Mouse (Mus musculus): ENCODE measurements around the gene D630045J12Rik.

Gene D630045J12Rik

DNA sequence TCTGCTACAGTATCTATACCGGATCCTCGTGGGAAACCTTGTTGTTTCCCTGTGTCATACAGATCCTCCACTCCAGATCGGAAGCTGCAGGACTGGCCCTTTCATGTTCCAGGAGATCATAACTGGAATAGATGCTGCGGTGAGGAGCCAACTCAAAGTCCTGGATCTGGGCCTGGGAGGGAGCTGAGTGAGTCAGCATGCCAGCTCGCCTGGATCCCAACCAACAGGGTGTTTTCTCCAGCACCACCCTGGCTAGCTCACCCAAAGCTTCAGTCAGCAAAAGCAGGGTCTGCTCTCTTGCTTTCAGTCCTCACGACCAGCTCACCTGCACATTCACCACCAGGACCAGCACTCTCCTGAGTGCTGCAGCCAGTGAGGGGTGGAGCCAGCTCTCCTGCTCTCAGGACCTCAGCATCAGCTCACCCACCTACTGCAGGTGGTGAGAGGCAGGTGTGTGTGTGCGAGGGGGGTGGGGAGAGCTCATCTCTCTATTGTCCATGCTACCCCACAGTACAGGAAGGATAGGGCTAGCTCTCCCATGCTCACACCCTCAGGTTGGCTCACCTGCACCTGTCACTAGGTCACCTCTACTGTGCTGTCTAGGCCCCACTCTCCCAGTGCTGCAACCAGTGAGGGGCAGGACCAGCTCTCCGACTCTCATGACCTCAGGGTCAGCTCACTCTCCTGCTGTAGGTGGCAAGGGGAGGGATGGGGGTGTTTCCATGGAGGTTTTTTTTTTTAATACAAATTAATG lies 118.8 kb downstream of the D630045J12Rik start:
- DNase-seq (ENCODE audit: low spot score in 2 of 2): peak in 1 of 2 experiments; percentile 41

DNA sequence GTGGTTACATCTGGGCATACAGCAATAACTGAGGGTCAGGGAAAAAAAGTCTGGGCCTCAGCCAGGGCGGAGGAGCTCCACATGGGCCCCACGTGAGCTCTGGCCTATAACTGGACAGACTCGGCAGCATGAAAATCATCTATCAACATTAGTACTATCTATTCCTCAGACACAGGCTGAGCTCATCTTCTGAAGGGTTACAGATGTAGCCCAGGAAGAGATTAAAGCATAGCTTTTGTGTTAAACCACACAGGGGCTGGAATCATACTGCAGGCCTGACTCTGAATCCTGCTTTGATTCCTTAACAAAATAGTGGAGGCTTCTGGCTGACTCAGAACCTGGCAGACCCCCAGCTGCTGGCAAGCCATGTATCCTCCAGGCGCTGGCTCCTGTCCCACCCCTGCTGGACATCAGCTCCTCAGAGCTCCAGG lies 122.0 kb downstream of the D630045J12Rik start:
- no peak for DNase-seq (ENCODE audit: low spot score in 2 of 2)

DNA sequence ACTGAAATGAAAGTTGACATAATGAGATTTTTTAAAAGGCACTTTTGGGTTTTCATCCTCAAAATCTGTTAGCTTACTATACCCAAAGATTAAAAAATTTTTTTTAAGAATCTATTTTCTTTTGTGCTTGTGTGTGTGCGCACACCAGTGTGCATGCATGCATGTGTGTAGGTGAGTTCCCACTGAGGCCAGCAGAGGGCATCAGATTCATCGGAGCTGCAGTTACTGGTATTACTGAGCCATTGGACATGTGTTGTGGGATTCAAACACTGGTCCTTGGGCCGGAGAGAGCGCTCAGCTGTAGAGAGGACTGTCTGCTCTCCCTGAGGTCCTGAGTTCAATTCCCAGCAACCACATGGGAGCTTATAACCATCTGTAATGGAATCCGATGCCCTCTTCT lies 123.9 kb downstream of the D630045J12Rik start:
- no peak for DNase-seq (ENCODE audit: low spot score in 2 of 2)

DNA sequence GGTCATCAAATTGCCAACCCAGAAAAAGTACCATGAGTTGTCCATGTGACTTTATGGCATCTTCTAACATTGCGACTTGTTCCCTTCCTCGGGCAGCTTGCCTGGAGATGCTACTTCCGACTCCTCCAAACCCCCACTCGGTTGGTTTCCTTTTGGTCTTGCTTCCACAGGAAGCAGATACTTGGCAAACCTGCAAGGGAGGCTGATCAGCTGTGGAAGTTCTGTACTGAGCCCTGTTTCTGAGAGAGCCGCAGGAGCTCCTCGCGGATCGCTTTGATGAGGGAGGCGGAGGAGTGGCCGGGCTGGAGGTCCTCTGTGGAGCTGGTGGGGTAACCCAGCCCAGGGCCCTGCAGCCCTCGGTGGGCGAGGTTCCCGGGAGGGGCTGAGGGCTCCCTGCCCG lies 125.7 kb downstream of the D630045J12Rik start:
- no peak for DNase-seq (ENCODE audit: low spot score in 2 of 2)

DNA sequence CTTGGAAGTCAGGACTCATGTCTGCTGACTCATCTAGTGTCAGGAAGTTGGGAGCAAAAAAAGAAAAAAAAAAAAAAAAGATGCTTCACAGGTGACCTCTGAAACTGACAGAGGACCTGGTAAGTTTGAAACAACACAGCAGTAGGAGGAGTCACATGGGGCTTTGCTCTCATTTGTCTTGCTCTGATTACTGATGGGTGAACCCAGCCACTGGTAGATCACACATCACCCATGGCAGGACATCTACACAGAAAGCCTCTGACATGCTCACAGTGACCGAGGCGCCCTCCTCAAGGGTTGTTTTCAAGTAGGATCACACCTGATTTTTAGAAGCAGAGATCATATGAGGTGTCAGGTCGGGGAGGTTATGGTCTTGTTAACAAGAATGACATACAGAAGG lies 128.3 kb downstream of the D630045J12Rik start:
- DNase-seq (ENCODE audit: low spot score in 2 of 2): no peak

DNA sequence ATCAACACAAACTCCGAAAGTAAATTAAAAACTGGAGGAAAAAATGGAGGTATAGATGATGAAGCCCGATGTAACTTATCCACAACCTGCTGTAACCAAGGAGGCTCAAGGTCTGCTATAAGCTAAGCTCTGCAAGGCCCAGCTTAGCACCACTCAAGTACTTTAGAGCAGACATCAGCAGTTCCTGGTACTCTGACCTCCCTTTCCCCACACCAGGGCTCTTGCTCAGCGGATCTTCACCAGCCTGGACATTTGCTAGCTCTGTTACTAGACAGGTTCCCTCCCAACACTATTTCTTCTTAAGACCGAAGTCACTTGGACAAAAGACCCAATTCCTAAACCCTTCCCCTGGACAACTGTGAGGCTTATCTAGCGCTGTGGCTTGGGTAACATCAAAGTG lies 128.9 kb downstream of the D630045J12Rik start:
- no peak for DNase-seq (ENCODE audit: low spot score in 2 of 2)

DNA sequence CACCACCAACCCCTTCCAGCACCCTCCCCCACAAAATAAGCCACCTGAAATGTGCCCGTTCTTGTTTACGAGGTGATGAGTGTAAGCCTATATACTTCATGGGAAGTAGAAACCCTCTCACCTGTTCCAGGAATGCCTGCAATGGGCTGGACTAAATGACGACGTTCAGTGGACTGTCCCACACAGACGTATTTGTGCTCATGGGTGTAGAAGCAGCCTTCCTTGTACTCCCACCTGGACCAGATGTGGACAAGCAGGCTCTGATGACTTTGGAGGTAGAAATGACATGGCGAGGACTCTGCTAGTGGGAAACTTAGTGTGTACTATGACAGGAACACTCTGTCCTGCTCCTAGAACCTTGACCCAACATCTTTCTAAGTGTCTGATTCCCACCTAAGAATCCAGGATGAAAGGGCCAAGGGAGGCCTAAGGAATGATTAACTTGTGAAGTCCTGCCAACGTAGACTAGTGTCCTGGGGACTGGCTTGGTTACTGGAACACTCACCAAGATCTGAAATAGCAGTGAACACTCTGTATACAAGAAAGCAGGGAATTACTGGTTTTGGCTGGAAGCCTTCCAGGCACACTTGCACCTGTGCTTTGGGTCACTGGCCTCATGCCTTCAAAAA lies 129.5 kb downstream of the D630045J12Rik start, which contains the start of gene Atp6v0a4:
Gene Atp6v0a4, minus strand, starts transcription at position 380 of the 629 bp plus-strand sequence.
- no peak for DNase-seq (ENCODE audit: low spot score in 2 of 2)

DNA sequence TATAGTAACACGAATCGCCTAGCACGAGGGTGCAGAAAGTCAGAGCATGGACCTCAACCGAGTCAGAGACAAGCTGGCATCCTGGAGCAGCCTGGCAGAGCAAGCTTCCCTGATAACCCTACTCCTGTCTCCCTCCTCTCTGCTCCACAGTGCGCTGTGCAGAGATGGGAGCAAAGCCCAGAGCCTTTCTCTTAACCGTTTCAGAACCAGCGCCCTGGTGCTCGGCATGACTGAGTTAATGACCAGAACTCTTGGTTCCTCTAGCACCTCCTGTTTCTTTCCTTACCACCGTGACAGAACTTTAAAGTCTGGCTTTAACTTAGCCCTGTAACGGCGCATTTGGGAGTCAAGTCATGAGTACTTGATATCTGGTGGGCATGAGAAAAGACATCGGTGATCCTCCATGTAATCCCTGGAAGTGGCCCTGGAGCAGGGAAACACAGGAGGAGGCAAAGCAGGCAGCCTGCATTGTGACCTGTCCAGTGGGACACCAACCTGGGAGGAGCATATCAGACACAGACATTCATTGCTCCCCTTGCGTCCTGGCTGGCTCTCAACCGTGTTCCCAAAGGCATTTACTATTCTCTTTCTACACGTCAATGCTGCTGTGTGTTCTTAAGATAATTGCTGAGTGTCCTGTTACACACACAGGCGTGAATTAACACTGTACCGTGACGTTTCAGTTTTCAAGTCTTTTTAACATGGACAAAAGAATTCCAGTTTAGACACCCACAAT lies 130.2 kb downstream of the D630045J12Rik start:
- DNase-seq (ENCODE audit: low spot score in 2 of 2): no peak

DNA sequence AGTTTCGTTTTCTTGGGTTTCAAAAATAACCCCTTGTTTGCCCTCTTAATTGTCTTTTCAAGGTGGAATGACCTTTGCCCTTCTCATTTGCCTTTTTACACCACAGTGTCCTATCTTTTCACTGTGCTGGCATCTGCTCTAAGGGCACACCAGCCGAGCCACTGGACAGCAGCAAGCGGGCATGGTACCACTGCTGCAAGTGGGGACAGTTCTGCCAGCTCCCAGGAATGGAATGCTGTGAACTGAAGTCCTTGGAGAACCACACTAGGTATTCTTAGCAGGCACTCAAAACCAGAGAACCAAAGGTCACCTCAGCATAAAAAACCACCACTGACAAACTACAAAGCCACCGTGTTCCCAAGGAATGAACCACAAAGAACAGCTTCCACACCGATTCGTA lies 131.0 kb downstream of the D630045J12Rik start:
- no peak for DNase-seq (ENCODE audit: low spot score in 2 of 2)

DNA sequence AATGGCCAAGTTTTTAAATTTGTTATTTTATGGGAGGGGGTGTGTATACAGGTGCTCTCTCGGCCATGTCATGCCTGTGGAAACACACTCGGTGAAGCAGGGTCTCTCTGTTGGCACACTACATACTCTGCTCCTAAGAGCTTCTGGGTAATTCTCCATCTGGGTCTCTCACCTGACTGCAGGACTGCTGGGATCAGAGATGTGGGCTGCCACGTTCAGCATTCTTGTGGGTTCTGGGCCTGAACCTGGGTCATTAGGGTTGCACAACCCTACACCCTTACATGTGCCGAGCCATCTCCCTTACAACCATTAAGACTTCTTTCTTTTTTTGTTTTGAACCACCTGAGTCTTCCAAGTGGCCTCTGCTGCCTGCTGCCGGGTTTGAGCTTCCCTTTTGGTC lies 132.0 kb downstream of the D630045J12Rik start:
- DNase-seq (ENCODE audit: low spot score in 2 of 2): no peak

DNA sequence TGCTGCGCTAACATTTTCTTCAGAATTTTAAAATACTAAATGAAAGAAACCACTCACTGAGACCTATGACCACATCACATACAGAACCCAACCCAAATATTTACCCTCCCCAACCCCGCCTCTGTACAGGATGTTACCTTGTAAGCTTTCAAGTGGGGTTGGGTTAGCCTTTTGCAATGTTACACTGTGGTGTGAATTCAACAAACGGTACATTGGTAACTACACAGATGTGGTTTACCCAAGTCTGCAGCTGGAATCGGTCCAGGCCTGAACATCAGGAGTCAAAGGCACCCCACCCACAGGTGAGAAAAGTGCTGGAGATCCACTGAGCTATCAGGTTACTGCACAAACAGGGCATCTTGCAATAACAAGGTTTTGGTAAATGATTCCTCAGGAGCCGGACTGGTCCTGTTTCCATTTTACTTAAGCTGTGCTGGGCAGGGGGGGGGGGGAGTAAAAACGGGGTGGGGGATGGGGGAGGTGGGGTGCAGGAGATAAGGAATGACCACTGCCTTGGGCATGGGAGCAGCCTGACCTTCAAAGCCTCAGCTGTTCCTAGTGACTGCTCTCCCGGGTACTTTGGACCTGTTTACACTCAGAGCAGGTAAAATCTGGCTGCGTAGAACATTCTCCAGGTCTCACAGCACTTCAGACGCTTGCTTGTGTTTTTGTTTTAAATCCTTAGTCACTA lies 133.0 kb downstream of the D630045J12Rik start:
- no peak for DNase-seq (ENCODE audit: low spot score in 2 of 2)

DNA sequence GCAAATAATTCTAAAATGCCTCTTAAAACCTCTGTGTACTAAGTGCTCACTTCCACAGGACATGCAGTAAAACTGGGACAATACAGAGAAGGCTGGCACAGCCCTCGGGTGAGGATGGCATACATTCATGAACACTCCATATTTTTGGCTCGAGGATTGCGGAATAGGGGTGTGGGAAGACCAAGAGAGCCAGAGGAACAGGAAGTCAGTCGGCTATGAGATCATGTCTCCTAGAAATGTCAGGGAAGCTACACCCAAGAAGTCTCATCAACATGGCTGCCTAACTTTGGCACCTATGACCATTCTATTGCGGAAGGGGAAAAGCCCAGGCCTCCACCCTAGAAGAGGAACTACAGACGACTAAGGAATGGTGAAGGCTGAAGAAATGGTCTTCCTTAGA lies 135.5 kb downstream of the D630045J12Rik start:
- no peak for DNase-seq (ENCODE audit: low spot score in 2 of 2)

DNA sequence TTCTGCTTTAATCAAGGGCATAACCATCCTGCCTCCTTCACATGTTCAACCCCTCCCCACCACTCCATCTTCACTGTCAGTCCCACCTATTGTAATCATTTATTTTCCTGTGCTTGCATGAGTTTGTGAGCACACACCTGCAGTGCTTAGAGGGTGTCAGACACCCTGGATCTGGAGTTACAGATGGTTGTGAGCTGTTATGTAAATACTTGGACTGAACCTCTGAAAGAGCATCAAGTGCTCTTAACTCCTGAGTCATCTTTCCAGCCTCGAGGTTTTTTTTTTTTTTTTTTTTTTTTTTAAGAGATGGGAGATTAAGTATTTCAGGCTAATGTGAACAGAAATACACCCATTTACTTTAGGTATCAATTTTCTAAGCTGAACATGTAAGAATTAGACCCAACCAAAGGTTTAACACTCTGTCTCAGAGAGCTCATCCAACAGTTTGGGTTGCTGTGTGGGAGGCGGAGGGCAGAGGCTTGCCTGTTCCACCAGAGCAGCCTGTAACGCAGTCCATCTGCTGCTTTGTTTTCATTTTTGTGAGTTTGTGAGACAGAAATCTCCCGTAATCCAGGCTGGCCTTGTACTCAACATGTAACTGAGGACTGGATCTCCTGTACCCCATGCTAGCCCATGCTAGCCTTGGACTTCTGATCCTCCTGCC lies 137.6 kb downstream of the D630045J12Rik start:
- DNase-seq (ENCODE audit: low spot score in 2 of 2): no peak

DNA sequence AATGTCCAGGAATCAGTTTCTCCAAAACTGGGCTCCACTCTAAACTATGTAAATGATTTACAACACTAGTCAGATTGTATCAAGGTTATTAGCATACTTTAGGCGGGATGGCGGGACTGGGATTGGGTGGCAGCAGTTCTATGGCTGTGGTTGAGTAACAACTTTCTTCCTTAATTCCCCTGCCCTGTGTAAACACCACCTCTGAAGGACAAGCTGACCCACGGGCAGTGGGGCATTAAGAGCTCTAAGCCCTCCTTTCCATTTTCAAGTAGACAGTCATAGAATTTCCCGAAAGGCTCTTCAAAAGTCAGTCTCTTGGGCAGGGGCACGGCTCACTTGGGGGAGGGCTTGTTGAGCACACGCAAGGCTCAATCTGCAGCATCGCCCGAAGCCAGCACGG lies 142.9 kb downstream of the D630045J12Rik start:
- no peak for DNase-seq (ENCODE audit: low spot score in 2 of 2)

DNA sequence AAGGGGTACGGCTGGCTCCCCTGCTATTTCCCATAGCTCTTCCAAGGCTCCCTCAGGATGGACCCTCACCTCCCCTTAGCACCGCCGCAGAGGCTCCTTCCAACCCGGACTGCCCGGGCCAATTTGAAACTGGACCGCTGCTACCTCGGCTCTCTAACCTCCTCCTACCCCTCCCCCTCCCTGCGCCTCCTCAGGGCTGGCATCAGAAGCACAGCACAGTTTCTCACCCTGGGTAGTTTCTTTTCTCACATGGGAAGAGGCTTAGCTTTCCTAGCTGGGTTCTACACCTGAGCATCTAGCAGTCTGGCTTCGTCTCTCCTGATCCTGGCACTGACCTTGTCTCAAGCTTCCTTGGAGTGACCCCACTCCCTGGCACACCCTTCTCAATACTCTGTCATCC lies 143.9 kb downstream of the D630045J12Rik start:
- no peak for DNase-seq (ENCODE audit: low spot score in 2 of 2)

DNA sequence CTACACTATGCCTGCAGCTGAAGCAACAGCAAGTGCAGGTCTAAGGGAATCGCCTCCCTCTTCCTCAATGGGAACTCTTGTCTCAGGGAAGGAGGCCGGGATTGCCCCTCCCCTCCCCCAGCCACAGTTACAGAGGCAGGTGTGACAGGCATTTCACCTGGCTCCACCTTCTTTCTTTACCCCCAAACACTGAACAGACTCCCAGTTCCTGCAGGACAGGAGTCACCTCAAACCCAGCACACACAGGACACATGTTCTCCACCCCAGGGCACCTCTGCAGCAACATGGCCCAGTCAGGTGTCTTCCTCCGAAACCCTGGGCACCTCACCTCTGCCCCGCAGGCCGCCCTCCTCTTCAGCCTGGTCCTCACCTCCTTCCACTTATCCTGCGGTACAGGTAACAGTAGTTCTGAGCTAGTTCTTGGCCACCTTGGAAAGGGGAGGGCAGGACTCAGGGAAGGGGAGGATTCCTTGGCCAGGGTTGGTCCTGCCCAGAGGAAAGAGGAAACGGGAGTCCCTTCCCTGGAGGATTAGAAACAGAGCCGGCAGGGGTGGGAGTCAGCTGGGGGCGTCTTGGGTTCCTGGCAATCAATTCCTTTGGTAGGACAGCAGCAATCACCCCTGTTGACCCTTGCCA lies 144.5 kb downstream of the D630045J12Rik start, which contains the start of gene Tmem213:
Gene Tmem213, plus strand, starts transcription at position 96 of the 636 bp plus-strand sequence.
- DNase-seq (ENCODE audit: low spot score in 2 of 2): no peak

DNA sequence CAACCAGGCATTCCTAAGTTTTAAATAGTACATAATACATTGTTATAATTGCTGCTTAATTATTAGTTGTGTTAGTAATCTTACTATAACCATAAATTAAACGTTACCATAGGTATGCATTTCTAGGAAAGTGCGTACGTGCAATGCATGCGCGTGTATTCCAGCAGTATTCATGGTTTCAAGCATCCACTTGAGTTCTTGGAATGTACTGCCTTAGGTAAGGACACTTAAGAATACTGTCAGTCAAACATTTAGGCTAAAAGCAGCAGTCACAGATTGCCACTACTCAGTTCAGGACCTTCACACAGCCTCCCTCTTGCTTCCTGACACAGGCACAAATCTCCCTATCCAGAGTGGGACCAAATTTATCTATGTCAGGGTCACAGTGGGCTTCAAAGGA lies 145.4 kb downstream of the D630045J12Rik start:
- DNase-seq (ENCODE audit: low spot score in 2 of 2): no peak

DNA sequence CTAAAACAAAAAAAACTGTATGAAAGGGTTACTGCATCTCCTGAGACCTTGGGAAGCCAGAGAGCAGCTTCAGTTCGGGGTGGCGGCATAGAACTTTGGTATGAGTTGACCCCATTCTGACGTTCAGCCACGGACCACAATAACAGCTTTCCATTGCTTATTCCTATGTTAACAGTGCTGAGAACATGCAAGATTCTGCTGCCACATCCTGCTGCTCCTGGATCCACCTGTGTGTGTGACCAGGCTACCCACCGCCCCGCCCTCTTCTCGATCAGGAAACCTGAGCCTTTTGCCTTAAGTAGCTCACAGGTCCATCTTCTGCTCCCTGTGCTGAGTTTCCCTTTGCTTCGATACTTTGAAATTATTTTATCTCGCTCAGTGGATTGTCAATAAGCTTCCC lies 147.9 kb downstream of the D630045J12Rik start:
- no peak for DNase-seq (ENCODE audit: low spot score in 2 of 2)

DNA sequence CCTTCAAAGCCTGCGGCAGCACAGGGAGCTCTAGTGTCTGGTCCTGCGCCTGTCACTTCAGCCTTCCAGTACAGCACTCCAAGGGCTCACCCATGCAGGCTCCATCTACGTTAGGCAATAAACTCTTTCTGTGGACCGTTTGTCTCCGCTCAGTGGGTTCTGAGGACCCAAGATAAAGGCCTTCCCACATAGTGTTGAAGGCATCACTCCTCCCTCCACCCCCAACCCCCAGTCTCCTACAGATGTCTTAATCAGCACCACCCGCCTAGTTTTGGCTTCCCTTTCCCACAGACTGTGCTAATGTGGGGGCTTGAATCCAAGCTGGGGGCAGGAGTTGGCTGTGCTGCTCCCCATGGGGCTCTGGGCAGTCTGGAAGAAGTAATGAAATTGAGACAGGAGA lies 150.0 kb downstream of the D630045J12Rik start:
- DNase-seq (ENCODE audit: low spot score in 2 of 2): no peak

DNA sequence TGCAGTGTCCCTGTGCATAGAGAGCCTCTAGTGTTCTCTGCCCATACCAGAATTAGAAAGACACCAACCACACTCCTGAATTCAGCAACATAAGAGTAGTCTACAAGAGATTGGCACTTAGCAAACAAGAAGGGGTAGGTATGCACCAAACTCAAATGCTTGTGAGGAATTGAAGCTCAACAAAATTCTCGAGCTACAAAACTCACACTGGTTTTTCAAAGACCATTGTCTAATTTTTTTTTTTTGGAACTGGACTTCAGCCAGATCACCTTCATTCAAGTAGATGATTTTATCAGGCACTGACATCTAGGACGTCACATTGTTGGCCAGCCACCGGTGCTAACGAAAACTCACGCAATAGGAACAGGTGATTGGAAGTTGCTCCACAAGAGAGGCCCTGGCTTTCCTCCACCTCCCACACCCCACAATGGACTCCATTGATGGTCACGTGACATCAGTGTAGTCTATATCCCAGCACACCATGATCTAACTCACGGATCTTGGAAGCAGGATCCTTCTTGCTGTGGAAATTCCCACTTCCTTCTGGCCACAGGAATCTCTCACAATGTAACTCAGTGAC lies 151.5 kb downstream of the D630045J12Rik start:
- no peak for DNase-seq (ENCODE audit: low spot score in 2 of 2)

DNA sequence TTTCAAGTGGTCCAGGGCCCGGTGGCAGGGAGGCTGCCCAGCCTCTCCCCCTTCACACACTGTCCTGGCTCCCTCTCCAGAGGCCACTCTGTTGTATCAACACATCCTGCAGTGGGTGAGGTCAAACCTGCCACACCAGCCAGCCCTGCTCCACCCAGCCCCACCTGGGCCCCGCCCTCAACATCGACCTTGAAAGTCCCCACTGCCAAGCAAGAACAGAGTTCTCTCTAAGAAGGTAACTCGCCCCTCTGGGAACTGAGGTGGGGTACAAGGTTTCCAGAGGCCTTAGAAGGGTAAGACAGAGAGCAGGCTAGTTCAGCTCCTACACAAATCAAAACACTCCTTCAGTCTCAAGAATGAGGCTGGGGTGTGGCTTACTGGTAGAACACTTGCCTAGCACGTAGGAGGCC lies 156.8 kb downstream of the D630045J12Rik start:
- DNase-seq (ENCODE audit: low spot score in 2 of 2): no peak

Data from frontal cortex, postnatal 25 days (tissue).